Mouse (Mus musculus): Measurements from ENCODE around the gene Cep126.

- no peak for TF ChIP-seq CTCF (IDR thresholded peaks at IDR 0.05; ENCODE audit: extremely low read depth, insufficient read length, insufficient replicate concordance, low read depth, low read length)
- no peak for TF ChIP-seq POLR2A (IDR thresholded peaks at IDR 0.05; ENCODE audit: low read depth, low read length)
These were observed 98.5 kb downstream of the Cep126 start for GRCm38 (mm10) chr9:8035546-8035945.

All from small intestine, adult 2 months (tissue).